Mouse (Mus musculus): Measurements from ENCODE around the gene Usp6nl. TPM values are rescaled to one million over a fixed set of nuclear protein-coding genes. Genes with fewer than 3 reads are reported as not detected.

Gene Usp6nl
- 15.4 TPM for polyA plus RNA-seq (2017; shearing (Covaris generic))

DNA sequence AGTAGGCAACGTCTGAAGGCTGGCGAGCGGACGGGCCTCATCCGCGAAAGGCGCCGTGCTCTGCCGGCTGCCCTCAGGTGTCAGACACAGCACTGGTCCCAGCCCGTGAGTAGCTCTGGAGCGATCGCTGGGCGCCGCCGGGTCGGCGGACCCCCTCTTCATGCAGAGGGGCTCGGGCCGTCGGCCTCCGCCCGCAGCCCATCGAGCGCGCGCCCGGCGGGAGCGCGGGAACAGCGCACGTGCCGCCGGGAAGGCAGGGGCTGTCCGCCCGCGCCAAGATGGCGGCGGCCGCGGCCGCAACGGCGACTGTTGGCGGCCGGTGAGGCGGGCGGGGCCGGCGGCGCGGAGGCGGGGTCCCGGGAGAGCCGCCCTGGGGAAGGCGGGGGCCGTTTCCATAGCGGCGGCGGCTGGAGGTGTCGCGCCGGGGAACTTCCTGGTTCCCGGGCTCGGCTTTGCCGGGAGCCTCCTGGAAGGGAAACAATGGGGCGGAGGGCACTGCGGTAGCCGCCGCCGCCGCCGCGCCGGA, at the start of gene Usp6nl:
Gene Usp6nl (plus strand): TSS at position 292 of the 526 bp plus-strand sequence.

Other genes starting within 250 kb of the Usp6nl start
- not detected for gene Proser2, start 192.5 kb upstream of the Usp6nl start, polyA plus RNA-seq (2017; shearing (Covaris generic))
- not detected for gene Echdc3, start 109.6 kb upstream of the Usp6nl start, polyA plus RNA-seq (2017; shearing (Covaris generic))

Data from naive thymus-derived CD4-positive, alpha-beta T cell, adult 5 months (primary cell).